Mouse (Mus musculus): ENCODE data around the gene Apba3. TPM values are rescaled to one million over a fixed set of nuclear protein-coding genes. Genes with fewer than 3 reads are reported as not detected.

Apba3 gene
- polyA plus RNA-seq, 1 experiment from 2014 or later, result 36.2 TPM

DNA sequence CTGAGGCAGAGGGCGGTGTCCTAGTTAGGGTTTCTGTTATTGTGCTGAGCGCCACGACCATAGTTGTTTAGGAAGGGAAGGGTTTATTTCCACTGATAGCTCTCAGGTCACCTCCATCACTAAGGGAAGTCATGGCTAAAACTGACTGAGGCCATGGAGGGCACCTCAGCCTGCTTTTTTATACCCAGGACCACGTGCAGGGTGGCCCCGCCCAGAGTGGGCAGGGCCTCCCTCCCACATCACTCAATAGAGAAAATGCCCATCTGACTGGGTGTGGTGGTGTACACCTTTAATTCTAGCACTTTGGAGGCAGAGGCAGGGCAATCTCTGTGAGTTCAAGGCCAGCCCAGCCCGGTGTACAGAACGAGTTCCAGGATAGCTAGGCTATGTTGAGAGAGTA lies 47.4 kb downstream of the Apba3 start:
- H3K4me2 ChIP-seq (ENCODE audit: low read depth, low read length, severe bottlenecking), result no peak overlapping the region
- H3K27ac ChIP-seq (ENCODE audit: low read depth, low read length), result no peak overlapping the region
- H3K27me3 ChIP-seq (ENCODE audit: control insufficient read depth, insufficient read depth, low read length), result no peaks in the 10 kb centered on the region
- DNase-seq (ENCODE audit: low spot score) (no peak), ATAC-seq (replicated peaks; ENCODE audit: low FRiP score) (no peak)
- H3K36me3 ChIP-seq (ENCODE audit: control insufficient read depth, insufficient read depth, low read length), result peaks cover 8% of the 10 kb centered on the region; the same call in 1 of the 2 replicates
- WGBS, result 76% methylated on average over 7 of the region's 7 CpGs
- H3K9ac ChIP-seq (ENCODE audit: low read length), result no peak overlapping the region
- no peak overlapping the region for H3K4me3 ChIP-seq (ENCODE audit: low read depth, low read length)
- H3K4me1 ChIP-seq (replicated peaks; ENCODE audit: control insufficient read depth, insufficient read depth, low read length), result peaks cover 5% of the 10 kb centered on the region; the same call in 1 of the 2 replicates
- no peaks in the 10 kb centered on the region for H3K9me3 ChIP-seq (ENCODE audit: control insufficient read depth, low read length)

DNA sequence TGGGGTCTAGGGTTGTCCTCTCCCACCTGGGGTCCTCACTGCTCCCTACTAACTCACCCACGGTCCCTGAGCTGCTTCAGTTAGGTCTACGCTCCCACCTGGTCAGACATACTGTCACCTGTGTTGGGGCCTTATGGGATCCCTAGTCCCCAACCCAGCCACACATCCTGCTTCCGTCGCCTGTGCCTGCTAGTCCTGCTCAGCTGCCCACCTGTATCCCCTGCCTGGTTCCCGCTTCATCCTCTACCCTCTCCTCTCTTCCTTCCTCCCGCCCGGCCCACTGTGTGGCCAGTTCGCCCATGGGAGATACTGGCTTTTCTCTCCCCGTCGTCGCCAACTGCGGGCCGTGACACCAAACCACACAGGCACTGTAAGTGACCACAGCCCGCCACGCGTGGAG lies 48.8 kb downstream of the Apba3 start:
- Histone ChIP-seq H3K27me3 (ENCODE audit: control insufficient read depth, insufficient read depth, low read length) (no peaks in the 10 kb centered on the region), H3K9ac (ENCODE audit: low read length) (no peak overlapping the region), H3K36me3 (ENCODE audit: control insufficient read depth, insufficient read depth, low read length) (peaks cover 8% of the 10 kb centered on the region; the same call in 1 of the 2 replicates), H3K4me3 (ENCODE audit: low read depth, low read length) (no peak overlapping the region), H3K9me3 (ENCODE audit: control insufficient read depth, low read length) (no peaks in the 10 kb centered on the region), H3K4me1 (replicated peaks; ENCODE audit: control insufficient read depth, insufficient read depth, low read length) (peaks cover 12% of the 10 kb centered on the region; the same call in 1 of the 2 replicates), H3K27ac (ENCODE audit: low read depth, low read length) (no peak overlapping the region), H3K4me2 (ENCODE audit: low read depth, low read length, severe bottlenecking) (no peak overlapping the region)
- ATAC-seq (replicated peaks; ENCODE audit: low FRiP score) (no peak), DNase-seq (ENCODE audit: low spot score) (no peak)
- 94% methylated on average over 16 of the region's 16 CpGs for WGBS

DNA sequence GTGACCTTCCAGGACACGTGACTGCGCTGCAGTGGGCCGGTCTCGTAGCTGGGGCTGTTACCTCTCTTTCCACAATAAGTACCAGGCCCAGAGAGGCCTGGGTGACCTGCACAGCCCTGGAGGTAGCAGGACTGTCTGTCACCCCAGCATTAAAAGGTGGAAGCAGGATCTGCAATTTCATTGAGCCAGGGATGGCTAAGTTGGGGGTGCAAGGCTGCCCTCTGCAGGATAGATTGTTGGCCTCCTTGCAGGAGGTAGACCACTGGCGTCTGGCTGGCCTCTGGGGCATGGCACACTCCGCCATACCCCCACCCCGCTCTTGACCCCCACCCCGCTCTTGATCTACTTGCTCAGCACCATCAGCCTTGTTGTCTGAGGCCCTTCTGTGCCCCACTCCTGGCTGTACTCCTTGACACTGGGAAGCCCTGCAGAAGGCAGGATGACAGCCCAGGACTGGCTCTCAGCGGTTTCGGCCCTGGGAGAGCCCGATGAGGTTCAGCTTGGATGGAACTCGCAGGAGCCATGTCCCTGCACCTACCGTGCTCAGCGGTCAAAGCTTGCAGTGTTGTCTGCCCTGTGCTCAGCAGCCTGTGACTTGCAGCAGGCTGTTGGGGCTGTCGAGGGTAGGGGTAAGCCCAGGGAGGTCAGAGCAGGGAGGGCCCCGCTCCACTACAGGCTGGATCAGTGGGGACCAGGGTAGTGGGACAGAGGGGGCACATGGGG lies 49.7 kb downstream of the Apba3 start:
- no peak overlapping the region for H3K4me3 ChIP-seq (ENCODE audit: low read depth, low read length)
- no peaks in the 10 kb centered on the region for H3K9me3 ChIP-seq (ENCODE audit: control insufficient read depth, low read length)
- DNase-seq (ENCODE audit: low spot score), result no peak
- H3K36me3 ChIP-seq (ENCODE audit: control insufficient read depth, insufficient read depth, low read length), result peaks cover 8% of the 10 kb centered on the region; the same call in 1 of the 2 replicates
- WGBS, result 40% methylated on average over 16 of the region's 16 CpGs
- H3K27me3 ChIP-seq (ENCODE audit: control insufficient read depth, insufficient read depth, low read length), result no peaks in the 10 kb centered on the region
- no peak overlapping the region for H3K27ac ChIP-seq (ENCODE audit: low read depth, low read length)
- no peak for ATAC-seq (replicated peaks; ENCODE audit: low FRiP score)
- H3K9ac ChIP-seq (ENCODE audit: low read length), result peak overlapping the region; percentile 39
- peak overlapping the region; percentile 26; the same call in 1 of the 2 replicates for H3K4me2 ChIP-seq (ENCODE audit: low read depth, low read length, severe bottlenecking)
- H3K4me1 ChIP-seq (replicated peaks; ENCODE audit: control insufficient read depth, insufficient read depth, low read length), result peaks cover 12% of the 10 kb centered on the region; the same call in 1 of the 2 replicates

DNA sequence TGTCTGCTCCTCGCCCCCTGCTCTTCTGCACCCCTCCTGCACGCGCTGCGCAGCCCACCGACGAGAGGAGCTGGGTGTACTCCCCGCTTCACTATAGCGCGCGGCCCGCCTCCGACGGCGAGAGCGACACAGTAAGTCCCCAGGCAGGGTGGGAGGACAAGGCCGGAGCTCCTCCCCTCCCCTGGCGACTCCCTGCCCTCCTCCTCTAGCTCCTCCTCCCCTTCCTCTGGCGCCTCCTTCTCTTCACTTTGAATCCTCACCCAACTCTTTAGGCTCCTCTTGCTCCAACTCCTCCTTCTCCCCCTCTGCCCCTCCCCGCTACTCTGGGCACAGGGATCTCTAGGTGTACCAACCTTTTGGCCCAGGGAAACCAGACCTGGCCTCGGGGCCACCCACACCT lies 50.5 kb downstream of the Apba3 start:
- ATAC-seq (replicated peaks; ENCODE audit: low FRiP score) (no peak), DNase-seq (ENCODE audit: low spot score) (no peak)
- Histone ChIP-seq H3K27me3 (ENCODE audit: control insufficient read depth, insufficient read depth, low read length) (no peaks in the 10 kb centered on the region), H3K36me3 (ENCODE audit: control insufficient read depth, insufficient read depth, low read length) (peaks cover 8% of the 10 kb centered on the region; the same call in 1 of the 2 replicates), H3K9ac (ENCODE audit: low read length) (peak overlapping the region; percentile 39), H3K9me3 (ENCODE audit: control insufficient read depth, low read length) (no peaks in the 10 kb centered on the region), H3K4me3 (ENCODE audit: low read depth, low read length) (no peak overlapping the region), H3K4me1 (replicated peaks; ENCODE audit: control insufficient read depth, insufficient read depth, low read length) (peaks cover 19% of the 10 kb centered on the region), H3K27ac (ENCODE audit: low read depth, low read length) (no peak overlapping the region), H3K4me2 (ENCODE audit: low read depth, low read length, severe bottlenecking) (peak overlapping the region; percentile 26; the same call in 1 of the 2 replicates)
- WGBS, result 12% methylated on average over 20 of the region's 20 CpGs

DNA sequence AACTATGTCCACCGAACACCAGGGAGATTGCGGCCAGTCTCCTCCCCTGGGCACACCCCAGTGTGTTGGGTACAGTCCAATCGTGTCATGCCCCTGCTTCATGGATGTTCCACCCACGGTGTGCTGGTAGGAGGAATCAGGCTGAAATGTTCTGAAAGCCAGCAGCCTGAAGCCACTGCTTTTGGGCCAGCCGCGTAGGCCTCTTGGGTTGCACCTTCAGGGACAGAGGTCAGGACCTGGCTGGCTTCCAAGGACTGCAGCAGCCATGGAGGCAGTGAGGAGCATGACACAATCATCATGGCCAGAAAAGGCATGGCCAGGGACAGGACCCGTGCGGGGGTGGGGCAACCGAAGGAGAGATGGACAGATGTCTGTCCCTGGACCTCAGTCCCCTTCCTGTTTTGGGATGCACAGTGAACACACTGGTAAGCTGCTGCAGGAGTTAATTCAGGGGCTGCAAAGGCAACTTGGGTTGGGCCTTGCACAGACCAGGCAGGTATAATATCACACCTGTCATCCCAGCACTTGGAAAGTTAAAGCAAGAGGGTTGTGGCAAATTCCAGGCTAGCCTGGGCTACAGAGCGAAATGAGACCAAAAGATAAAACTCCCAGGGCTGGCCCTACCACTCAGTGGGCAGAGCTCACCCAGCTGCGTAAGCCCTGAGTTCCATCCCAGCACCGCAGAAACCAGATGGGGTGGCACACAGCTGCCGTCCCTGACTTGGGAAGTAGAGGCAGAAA lies 52.0 kb downstream of the Apba3 start:
- no peak for DNase-seq (ENCODE audit: low spot score)
- H3K4me3 ChIP-seq (ENCODE audit: low read depth, low read length), result no peak overlapping the region
- peaks cover 7% of the 10 kb centered on the region; the same call in 1 of the 2 replicates for H3K36me3 ChIP-seq (ENCODE audit: control insufficient read depth, insufficient read depth, low read length)
- ATAC-seq (replicated peaks; ENCODE audit: low FRiP score), result no peak
- WGBS, result 94% methylated on average over 13 of the region's 13 CpGs
- H3K27ac ChIP-seq (ENCODE audit: low read depth, low read length), result no peak overlapping the region
- H3K9ac ChIP-seq (ENCODE audit: low read length), result no peak overlapping the region
- H3K9me3 ChIP-seq (ENCODE audit: control insufficient read depth, low read length), result no peaks in the 10 kb centered on the region
- H3K27me3 ChIP-seq (ENCODE audit: control insufficient read depth, insufficient read depth, low read length), result no peaks in the 10 kb centered on the region
- no peak overlapping the region; the same call in 1 of the 2 replicates for H3K4me2 ChIP-seq (ENCODE audit: low read depth, low read length, severe bottlenecking)
- peaks cover 20% of the 10 kb centered on the region for H3K4me1 ChIP-seq (replicated peaks; ENCODE audit: control insufficient read depth, insufficient read depth, low read length)

DNA sequence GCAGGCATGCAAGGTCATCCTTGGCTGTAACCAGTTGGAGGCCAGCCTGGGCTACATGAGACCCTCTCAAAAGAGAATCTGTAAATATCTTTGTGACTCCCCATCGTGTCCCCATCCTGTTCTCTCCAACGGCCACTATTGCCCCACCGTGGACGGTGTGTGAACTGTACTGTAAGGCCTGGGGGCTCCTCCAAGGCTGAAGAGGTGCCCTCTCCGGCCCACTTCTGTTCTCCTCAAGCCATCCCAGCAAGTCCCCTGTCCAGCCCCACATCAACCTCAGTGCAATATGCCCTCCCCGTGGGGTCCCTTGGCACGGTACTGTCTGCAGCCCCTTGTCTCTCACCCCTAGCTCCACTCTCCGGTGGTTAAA lies 52.6 kb downstream of the Apba3 start:
- DNase-seq (ENCODE audit: low spot score) (no peak), ATAC-seq (replicated peaks; ENCODE audit: low FRiP score) (no peak)
- Histone ChIP-seq H3K4me1 (replicated peaks; ENCODE audit: control insufficient read depth, insufficient read depth, low read length) (peaks cover 20% of the 10 kb centered on the region), H3K36me3 (ENCODE audit: control insufficient read depth, insufficient read depth, low read length) (peaks cover 10% of the 10 kb centered on the region; the same call in 1 of the 2 replicates), H3K27ac (ENCODE audit: low read depth, low read length) (no peak overlapping the region), H3K9me3 (ENCODE audit: control insufficient read depth, low read length) (no peaks in the 10 kb centered on the region), H3K27me3 (ENCODE audit: control insufficient read depth, insufficient read depth, low read length) (no peaks in the 10 kb centered on the region), H3K9ac (ENCODE audit: low read length) (peak overlapping the region; percentile 59), H3K4me2 (ENCODE audit: low read depth, low read length, severe bottlenecking) (peak overlapping the region; percentile 79), H3K4me3 (ENCODE audit: low read depth, low read length) (peak overlapping the region; percentile 93)
- WGBS, result 49% methylated on average over 8 of the region's 8 CpGs

DNA sequence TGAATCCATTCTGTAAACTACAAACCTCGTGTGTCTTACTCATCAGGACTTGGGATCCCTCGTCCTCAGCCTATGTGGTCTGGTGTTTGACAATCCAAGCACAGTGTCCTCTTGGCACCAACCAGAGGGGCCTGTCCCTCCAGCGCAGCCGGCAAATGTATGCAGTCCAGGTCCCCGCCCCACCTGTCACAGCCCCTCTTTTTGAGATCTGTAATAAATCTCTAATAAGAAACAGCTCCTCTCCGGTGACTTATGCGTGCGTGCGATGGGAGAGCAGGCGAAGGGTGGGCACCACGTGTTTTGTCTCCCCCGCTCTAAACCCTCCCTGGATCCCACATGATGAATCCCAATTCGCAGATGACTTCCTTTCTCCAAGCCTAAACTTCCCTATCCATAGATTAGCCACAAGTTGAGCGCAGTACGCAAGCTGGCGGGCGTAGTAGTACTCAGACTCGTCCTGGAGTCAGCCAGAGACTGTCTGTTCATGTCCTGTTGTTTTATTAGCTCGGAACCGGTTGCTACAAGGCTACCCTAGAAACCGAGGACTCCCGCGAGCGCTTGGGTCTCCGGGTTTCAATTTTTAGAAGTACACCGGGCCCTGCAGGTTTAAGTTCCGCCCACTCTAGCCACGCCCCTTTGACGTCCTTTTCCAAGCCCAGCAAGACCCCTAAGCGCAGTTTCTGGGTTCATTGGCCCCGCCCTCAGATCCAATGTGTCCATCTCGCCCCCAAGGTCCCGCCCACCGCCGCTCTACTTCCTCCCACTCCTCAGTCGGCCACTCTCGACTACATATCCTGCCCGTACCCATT lies 53.2 kb downstream of the Apba3 start:
- H3K4me1 ChIP-seq (replicated peaks; ENCODE audit: control insufficient read depth, insufficient read depth, low read length), result peaks cover 20% of the 10 kb centered on the region
- H3K9ac ChIP-seq (ENCODE audit: low read length), result peak overlapping the region; percentile 59
- H3K4me3 ChIP-seq (ENCODE audit: low read depth, low read length), result peak overlapping the region; percentile 93
- ATAC-seq (replicated peaks; ENCODE audit: low FRiP score) (peak; percentile 3), DNase-seq (ENCODE audit: low spot score) (peak; percentile 98)
- H3K27me3 ChIP-seq (ENCODE audit: control insufficient read depth, insufficient read depth, low read length), result no peaks in the 10 kb centered on the region
- WGBS, result 2% methylated on average over 38 of the region's 38 CpGs
- H3K36me3 ChIP-seq (ENCODE audit: control insufficient read depth, insufficient read depth, low read length), result peaks cover 15% of the 10 kb centered on the region; the same call in 1 of the 2 replicates
- H3K4me2 ChIP-seq (ENCODE audit: low read depth, low read length, severe bottlenecking), result peak overlapping the region; percentile 79
- H3K27ac ChIP-seq (ENCODE audit: low read depth, low read length), result peak overlapping the region; percentile 72
- H3K9me3 ChIP-seq (ENCODE audit: control insufficient read depth, low read length), result no peaks in the 10 kb centered on the region

Measured in forebrain, embryonic 11.5 days (tissue).